Mouse (Mus musculus): Measurements from ENCODE around the gene Klf3. TPM values are rescaled to one million over a fixed set of nuclear protein-coding genes. Genes with fewer than 3 reads are reported as not detected.
A peak's percentile ranks its signal among the peaks of the same experiment; 100 is the strongest.

The Klf3 gene
- 10 to 100 TPM; 31.7 to 46.3 TPM for total RNA-seq (2021)
- long read RNA-seq, experiment 1, full-length matches to known transcripts, result 13 of 22 reads
- long read RNA-seq, experiment 1, partial matches to known transcripts, result 2 of 22 reads
- long read RNA-seq, experiment 1, other reads (novel, unspliced or antisense), result 7 of 22 reads
- long read RNA-seq, experiment 2, full-length matches to known transcripts, result 8 of 10 reads
- long read RNA-seq, experiment 2, partial matches to known transcripts, result 0 of 10 reads
- long read RNA-seq, experiment 2, other reads (novel, unspliced or antisense), result 2 of 10 reads

- peak; percentile 93 for DNase-seq
Measured at GRCm38 (mm10) chr5:64802795-64803719, at the start of gene Klf3. TSS of gene Klf3 (plus strand) at chr5:64803388.

DNA sequence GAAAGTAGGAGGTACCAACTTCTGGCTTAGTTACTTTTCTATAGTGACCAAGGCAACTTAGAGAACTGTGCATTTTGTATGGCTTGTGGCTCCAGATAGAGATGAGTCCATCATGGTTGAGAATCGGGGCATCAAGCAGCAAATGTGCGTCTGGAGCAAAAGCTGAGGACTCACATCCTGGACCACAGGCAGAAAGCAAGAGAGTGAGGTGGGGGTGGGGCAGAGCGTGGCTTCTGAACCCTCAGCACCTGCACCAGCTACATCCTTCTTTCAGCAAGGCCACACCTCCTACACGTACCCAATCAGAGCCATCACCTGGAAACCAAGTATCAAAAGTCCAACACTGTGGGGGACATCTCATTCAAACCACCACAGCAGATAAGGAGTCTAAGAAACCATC, 40.9 kb upstream of the Klf3 start:
- no peak for DNase-seq

- no peak for DNase-seq
Measured at GRCm38 (mm10) chr5:64764452-64764851, 38.7 kb upstream of the Klf3 start.

GRCm38 (mm10) chr5:64765765-64766164, 37.4 kb upstream of the Klf3 start:
- DNase-seq, result no peak

DNA sequence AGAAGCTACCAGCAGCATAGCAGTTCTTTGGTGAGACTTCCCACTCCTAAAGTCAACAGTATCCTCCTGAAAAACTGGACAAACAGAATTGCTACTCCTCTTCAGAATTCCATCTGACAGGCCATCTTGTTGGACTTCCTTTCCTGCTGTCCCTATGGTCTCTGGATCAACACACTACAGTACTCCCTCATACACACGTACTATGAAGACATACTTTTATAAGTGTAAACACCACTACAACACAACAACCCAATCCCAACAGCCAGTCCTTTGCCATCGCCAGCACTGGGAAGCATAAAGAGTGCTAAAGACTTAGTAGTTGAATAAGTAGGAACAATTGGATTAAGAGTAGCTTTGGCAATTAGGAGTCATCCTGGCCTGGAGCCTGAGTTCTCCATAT, 36.6 kb upstream of the Klf3 start:
- no peak for DNase-seq

DNA sequence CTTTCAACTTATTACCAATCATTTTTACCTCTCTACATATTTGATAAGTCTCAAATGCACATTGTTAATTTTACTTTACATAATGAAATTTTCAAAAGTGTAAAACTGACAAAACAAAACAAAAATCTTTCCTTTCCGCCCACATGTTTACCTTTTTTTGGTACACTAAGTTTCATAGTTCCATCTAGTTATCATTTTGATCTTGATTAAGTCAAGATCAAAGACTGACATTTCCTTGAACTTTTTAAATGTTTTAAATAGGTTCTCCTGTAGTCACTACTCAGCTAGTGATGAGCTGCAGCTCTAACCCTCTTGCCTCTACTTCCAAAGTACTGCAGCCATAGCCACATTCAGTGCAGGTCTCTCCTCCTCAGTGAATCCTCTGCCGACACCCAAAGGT, 31.6 kb upstream of the Klf3 start:
- no peak for DNase-seq

GRCm38 (mm10) chr5:64778211-64778610, 25.0 kb upstream of the Klf3 start:
- DNase-seq, result no peak

- DNase-seq, result no peak
Measured at GRCm38 (mm10) chr5:64779285-64779684, 23.9 kb upstream of the Klf3 start.

DNA sequence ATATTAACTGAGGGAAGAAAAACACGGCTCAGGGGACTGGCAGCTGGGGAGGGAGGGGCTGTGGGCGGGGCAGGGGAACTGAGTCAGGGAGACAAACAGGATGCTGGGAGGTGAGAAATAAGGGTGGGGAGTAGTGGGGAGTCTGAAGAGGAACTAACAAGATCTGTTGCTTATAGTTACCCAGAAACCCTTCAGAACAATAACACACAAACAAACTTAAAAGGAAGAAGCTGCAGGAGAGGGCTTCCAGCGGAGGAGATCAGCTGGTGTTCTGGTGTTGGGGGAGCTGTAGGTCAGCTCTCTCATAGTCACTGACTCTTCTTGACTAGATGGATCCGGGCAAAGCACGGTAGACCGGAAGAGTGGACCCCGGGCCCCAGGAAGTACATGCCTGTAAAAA, 22.4 kb upstream of the Klf3 start:
- DNase-seq, result no peak

- no peak for DNase-seq
Measured at GRCm38 (mm10) chr5:64788175-64788574, 15.0 kb upstream of the Klf3 start.

DNA sequence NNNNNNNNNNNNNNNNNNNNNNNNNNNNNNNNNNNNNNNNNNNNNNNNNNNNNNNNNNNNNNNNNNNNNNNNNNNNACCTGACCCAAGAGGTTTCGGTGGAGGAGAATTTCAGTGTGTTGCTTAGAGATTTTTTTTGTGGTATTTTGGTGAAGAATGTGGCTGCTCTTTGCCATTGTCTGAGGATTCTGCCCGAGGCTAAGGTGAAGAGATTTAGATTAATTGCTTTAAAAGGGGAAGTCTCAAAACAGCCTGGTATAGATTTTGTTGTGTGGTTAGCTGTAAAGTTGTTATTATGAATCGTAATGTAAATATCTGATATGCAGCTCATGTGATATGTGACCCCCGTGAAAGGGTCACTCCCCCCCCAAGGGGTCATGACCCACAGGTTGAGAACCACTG, 5.0 kb upstream of the Klf3 start:
- DNase-seq, result no peak

DNA sequence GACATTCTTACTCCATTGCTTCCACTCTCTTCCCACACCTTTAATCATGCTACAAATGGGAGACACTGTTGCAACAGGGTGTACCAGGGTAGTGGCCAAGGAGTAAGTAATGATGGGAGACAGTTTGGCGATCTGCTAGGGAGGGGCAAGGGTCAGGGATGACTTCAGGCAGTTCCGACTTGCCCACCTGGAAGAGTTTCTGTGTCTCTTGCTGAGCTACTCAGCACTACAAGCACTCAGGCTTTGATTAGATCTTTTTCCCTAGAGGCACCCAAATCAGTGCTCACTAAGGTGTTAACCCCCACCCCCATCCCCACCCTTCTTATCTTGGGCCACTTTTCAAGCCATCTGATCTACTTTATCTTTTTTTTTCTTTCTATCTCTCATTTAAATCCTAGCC, 1.6 kb upstream of the Klf3 start:
- DNase-seq, result no peak

DNA sequence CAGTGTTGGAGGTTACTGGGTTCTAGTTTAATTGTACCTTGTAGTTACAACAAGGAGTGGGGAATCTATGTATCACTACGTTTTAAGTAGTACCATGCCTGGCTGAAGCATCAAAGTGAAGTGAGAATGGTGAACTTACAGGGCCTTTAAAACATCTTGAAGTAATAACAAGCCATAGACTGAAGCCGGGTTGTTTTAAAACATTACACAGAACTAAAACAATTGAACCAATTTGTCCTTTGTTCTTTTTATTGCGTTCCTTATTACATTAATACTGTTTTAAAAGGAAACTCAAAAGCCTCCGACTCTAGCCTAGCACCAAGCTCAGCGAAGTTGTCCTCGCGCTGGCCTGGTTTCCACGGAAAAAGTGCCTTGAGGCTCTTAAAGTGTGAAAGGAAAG, 1.0 kb upstream of the Klf3 start:
- DNase-seq, result no peak

DNA sequence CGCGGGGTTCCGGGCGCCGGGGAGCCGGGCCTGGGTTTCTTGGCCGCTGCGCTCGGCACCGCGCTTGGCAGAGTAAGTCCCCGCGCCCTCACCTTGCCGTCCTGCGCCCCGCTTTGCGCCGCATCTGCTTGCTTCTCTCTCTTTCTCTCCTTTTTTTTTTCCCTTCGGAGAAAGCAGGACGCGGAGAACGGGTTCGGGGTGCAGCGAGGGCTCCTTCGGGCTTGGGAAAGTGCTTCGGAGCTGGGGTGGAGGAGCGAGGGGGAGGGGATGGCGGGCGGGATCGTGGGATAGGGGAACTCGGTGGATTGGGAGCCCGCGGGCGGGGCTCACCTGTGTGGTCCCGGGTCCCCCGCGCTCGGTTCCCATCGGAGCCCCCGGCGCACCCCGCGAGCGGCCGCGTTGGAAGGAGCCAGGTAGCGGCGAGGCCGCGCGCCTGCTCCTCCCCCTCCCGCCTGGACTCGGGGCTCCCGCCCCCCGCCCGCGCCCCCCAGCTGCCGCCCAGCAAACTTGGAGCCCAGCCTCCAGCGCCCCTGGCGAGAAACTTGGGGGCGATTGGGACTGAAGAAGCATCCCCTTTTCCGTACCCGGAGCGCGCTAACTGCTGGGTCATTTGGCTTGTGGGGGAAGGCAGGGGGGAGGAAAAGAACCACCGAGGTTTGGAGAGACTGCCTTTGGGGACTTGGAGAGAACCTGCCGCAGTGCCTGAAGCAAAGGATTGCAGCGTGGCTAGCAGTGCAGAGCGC, 703 bp downstream of the Klf3 start:
- DNase-seq, result peak; percentile 59

DNA sequence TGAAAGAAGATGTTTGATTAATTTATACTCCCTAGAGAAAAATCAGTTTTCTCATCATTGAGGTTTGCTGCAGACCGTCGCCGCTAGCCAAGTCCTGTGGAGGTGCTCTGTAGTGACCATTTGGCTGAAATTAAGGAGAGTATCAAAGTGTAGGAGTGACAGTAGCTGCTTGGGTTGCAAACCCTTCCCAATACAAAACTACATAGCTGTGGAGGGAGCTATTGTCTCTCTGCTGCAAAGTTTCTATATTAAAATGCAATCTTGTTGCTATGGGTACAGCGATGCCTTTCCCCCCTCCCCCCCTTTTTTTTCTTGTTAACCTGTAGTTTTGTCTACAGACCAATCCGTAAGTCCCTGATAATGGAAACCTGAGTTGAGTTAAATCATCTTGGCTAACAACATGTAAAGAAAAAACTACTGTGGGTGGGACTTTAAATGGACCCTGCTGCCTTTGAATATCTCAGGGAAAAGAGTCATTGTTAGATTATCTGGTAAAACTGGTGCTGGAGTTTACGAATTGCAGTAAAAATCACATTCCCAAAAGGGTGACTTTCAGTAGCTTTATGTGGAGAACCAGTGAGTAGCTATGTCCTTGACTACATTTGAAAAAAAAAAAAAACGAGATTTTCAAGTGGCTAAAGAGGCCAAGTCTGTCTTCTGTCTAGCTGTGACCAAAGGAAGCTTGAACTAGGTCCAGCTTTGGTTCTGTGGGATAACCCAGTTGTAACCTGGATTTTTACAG, 2.1 kb downstream of the Klf3 start:
- no peak for DNase-seq

GRCm38 (mm10) chr5:64805873-64806505, 2.8 kb downstream of the Klf3 start:
- no peak for DNase-seq

GRCm38 (mm10) chr5:64806600-64806999, 3.4 kb downstream of the Klf3 start:
- DNase-seq, result no peak

DNA sequence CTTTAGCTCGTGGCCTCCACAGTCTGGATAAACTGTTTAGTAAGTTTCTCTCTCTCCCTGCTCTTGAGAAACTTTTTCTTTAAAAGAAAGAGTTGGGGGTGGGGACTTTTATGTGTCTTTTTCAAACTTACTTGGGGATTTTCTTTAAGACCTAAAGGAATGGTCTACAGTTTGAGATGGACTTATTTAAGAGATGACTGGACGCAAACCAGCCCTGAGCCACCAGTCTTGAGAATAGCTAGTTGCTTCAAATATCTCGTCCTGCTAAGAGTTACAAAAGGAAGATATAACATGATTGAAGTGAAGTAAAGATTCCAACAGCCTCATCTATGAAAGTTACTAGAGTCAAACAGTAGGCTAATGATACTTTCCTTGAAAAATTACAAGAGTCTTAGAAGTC, 4.0 kb downstream of the Klf3 start:
- DNase-seq, result no peak

DNA sequence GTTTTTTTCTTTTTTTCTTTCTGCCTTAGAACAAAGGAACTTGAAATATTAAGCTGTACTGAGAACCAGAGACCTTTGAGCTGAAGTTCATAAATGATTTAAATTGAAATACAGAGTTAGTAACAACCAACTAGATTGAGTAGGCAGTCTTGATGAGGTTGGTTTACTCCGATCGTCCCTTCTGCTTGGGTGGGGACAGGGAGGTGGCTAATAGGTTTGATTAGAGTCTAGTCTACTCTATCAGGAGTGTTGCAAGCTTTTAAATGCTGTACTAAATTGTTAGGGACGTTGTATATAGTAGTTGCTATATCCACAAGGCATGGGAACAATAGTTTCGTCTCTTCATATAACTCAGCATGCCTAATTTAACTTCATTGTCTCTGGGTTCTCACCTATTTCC, 4.4 kb downstream of the Klf3 start:
- DNase-seq, result no peak

DNA sequence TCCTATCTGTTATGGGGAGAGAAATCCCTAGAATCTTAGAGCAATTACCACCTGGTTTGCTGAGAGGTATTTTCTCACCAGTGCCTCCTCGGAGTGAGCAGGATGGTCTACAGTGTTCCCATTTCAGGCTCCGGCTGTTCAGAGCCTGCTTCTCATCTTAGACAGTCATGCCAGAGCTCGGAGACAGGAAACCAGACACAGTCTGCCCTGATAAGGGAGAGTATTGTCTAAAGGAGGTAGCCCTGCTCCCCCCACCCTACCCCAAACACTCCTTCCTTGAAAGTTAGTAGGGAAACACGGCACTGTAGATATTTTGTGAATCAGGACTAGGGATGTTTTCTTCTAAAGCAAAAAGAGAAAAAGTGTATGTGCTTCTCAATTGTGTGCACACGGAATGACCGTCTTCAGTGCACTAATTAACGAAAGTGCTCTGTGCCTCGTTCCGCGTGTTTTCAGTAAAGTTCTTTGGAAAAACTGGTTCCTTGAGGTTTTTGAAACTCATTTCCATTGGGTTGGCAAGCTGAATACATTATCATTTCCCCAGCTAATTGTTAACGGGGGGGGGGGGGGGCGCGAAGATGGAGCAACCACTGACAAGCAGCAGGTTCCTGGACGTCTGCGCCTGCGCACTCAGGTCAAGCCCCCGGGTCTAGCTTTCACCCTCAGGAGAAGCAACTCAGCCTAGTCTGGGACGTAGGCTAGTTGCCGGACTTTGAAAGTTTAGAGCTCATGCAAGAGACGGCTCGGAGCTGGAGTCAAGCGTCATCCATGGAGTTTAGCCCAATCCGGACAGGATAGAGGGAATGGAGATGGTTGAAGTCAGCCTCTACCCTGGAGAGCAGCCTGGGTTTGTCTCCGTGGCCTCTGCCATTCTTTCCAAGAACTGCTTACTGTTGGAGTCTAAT, 5.2 kb downstream of the Klf3 start:
- no peak for DNase-seq

DNA sequence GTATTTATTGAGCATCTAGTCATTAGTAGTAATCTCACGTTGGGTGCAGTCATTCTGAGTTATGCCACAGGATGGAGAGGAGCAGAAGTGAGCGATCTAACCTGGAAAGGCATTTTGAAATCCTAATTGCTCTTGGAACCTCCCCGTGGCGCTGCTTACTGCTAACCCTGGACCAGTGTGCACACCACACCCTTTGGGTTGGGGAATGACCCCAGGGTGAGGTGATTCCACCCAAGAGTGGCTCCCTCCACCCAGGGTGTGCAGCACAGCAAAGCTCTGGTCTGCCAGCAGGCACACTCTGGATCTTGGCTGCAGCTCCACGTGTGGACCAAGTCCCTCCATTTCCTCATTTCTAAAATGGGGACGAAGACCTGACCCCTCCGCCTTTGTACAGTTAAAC, 6.1 kb downstream of the Klf3 start:
- no peak for DNase-seq
